Mouse (Mus musculus) cerebellum, postnatal 36 days (tissue): ENCODE measurements around the gene Ror1.

Experiments used
- DNase-seq, 2 experiments: peaks; one replicate each; pipeline ENCODE4 v3.0.0; 2021 to 2022; ENCODE audit warnings: mixed read lengths in 2 of 2

The Ror1 gene

GRCm38 (mm10) chr4:100118676-100119075, 23.1 kb downstream of the Ror1 start:
- no peak for DNase-seq

- DNase-seq: no peak
Measured at GRCm38 (mm10) chr4:100119431-100119830, 23.8 kb downstream of the Ror1 start.

GRCm38 (mm10) chr4:100120547-100120946, 25.0 kb downstream of the Ror1 start:
- DNase-seq: peak; percentile 63 to 66

- DNase-seq: no peak
Measured at GRCm38 (mm10) chr4:100122436-100122835, 26.8 kb downstream of the Ror1 start.

GRCm38 (mm10) chr4:100123519-100123918, 27.9 kb downstream of the Ror1 start:
- no peak for DNase-seq

DNA sequence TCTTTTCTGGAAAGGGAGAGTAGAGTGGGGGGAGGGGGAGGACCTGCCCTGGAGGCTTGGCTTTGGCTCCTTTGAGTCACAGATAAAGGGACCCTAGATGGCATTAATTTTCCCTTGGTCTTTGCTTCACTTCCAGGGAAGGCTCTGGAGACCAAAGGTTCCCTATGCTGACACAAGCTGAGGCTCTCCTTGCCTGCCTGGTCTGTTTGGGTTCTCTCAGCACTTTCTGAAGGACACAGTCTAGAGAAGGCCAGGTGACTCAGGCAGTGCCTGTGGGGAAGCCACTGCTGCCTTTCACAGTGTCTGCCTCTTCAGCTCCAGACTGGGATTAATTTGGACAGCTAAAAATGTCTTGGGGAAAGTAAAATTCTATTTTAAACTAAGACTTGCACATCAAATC, 28.5 kb downstream of the Ror1 start:
- no peak for DNase-seq

- DNase-seq: no peak
Measured at GRCm38 (mm10) chr4:100124935-100125334, 29.3 kb downstream of the Ror1 start.

- DNase-seq: peak; percentile 20 to 34
Measured at GRCm38 (mm10) chr4:100126531-100127310, 31.1 kb downstream of the Ror1 start.

DNA sequence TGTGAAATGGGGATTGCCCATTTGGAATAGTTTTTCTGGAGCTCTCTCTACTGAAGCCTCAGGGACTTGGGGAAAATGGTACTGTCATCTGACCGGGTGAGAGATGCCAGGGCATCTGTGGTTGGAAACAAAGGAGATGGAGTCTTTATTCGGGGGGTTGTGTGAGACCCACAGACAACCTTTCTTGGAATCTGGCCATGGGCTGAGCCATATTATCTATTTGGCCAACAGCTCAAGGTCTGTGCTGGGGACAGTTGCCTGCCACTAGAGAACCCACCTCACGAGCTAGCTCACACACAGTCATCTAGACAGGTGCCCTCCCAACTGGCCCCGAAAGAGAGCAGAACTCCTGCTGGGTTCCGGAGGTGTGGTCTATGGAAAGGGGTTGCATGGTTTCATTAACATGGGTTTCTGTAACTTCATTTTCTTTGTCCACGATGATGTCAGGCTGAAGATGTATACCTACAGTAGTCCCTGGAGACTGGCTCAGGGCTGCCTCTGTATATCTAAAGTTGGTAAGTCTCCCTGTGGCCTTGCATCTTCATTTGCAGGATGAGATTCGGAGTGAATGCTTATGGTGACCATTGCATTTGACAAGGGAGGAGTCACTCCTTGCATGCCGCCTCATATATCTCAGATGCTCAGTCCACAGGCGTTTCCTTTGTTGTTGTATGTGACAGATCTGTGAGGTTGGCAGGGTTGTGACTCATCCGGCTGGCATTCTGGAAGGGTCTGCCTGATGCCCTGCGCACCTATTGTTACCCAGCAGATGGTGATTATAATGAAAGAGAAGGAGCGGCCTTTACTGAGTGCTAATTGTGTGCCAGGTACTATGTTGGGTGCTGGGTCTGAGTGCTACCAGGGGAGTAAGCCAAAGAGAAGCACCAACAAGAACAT, 32.7 kb downstream of the Ror1 start:
- DNase-seq: peak; percentile 28 to 50

GRCm38 (mm10) chr4:100129201-100129600, 33.6 kb downstream of the Ror1 start:
- peak; percentile 41 to 70 for DNase-seq

- peak; percentile 34 to 38 for DNase-seq
Measured at GRCm38 (mm10) chr4:100130771-100131475, 35.3 kb downstream of the Ror1 start.

- no peak for DNase-seq
Measured at GRCm38 (mm10) chr4:100131488-100131887, 35.9 kb downstream of the Ror1 start.

DNA sequence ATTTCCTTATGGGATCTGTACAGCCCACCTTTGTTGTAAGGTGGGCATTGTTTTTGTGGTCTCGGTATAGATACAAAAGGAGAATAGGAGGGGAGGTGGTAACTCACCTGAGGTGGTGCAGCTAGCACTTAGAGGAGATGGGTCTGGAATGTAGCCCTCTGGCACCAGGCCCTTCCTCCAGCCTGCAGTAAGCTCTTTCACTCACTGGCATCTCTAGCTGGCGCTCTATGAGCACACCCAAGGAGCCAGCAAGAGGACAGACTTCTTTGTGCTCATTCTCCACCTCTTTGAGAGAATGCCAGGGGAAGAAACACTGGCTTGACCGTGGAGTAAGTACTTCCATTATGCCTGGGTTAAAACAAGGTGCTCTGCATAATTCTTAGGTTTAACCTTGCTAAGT, 36.7 kb downstream of the Ror1 start:
- peak in 1 of 2 experiments; percentile 35 for DNase-seq

- DNase-seq: no peak
Measured at GRCm38 (mm10) chr4:100136046-100136445, 40.5 kb downstream of the Ror1 start.

DNA sequence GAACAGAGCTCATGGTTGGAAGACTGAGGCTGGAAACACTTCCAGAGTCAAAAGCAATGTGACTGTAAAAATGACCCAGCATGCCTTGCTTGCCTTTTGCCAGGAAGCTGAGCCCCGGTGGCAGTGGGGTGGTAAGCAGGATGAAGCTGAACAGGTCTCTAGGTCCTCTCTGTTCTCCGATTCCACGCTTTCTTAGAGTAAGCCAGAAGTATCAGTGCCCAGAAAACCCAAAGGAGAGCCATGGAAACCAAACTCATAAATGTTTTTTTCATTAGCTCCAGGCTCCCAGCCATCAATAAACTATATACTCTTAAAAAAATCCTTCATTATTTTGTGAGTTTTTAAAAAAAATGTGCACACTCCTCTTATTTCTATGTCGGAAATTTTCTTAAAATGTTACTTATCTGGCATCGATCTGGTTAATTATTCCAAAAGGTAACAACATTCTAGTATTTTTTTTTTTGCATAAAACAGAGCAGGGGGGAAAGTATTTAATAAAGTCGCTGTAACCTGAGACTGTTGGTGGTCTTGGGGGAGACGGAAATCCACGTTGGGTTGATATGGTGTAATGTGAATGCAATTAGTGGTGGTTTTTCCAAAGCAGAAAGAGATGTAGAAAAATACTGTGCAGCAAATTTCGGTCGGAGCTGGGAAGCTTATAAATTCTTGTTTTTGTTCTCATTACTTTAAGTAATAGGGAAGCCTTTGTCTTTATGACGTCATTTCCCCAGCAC, 41.7 kb downstream of the Ror1 start:
- DNase-seq: no peak

DNA sequence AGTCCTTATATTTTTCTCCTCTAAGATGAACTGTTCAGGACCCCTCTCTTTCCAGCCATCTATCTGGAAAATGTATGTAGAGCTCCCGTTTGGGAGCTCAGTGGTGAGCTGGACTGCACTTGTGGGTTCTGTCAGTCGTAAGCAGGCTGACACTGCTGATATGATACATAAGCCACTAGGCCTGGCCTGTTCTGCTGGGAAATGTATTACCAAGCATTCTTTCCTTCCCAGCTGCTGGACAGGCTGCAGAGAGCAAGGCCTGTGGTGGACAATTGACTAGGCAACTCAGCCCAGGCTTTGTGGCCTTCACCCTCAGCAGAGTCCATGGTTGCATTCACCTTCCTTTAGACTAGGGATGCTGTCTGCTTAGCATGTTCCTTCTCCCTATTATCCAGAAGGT, 46.0 kb downstream of the Ror1 start:
- DNase-seq: no peak

- no peak for DNase-seq
Measured at GRCm38 (mm10) chr4:100144744-100145143, 49.2 kb downstream of the Ror1 start.

DNA sequence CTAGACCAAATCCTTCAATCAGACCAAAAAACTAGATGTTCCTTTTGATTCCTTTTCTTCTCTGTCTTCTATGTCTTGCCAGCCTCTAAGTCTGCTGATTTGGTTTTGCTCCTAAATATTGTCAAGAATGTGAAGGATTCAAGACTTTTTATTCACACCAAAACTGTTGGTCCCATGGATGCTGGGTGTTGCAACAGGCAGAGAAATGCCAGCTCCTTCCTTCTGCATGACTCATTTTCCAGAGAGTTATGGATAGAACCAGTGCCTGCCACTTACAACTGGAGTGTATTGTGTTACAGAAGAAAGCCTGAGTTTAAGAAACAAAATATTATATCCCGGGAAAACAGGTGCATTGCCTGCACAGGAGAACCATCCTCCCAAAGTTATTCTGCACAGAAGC, 55.2 kb downstream of the Ror1 start:
- DNase-seq: no peak

DNA sequence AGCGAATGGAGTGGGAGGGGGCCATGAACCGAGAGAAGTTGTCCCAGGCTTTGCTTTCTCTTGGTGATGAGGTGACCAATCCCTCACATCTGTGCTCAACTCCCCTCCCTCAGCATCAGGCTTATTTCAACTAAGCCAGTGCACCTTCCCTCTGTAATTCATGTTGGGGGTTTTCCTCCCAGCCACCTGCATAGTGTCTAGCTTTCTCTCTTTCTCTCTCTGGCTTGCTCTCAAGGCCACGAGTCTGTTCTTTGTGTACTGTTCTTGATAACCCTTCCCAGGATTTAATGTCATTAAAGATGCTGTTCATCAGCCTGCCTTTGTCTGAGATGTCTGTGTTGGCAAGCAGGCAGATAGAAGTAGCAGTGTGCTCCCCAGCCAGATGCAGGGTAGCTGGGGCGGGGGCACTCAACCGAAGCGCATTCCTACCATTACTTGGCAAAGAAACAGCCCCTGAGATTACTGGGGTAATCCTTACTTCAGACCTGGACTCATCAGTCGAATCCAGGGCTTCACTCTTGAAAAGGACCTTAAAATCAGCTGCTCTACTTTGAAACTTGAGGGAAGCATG, 59.1 kb downstream of the Ror1 start:
- DNase-seq: no peak

- DNase-seq: no peak
Measured at GRCm38 (mm10) chr4:100155731-100156130, 60.1 kb downstream of the Ror1 start.

DNA sequence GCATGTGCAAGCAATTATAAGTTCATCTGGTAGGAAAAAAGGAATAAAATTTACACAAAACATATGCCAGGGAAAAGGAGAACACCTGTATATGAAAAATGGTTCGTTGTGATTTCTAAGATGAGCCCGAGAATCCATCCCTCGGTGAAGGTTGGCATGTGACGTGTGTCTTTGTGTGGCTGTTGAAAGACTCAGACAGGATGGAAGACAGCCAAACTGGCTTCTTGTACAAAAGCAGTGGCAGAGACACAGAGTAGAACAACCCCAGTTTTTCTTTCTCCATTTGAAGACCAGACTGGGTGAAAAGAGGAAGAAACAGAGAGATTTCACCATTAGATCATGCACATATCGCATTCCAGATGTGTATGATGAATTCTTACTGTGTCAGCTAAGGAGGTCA, 62.8 kb downstream of the Ror1 start:
- DNase-seq: no peak

GRCm38 (mm10) chr4:100160156-100160555, 64.6 kb downstream of the Ror1 start:
- no peak for DNase-seq
